Mouse (Mus musculus) T-cell, adult 2 months (primary cell): Measurements from ENCODE around the gene Selenbp2.
"Not testable (repeated sequence)": the region's sequence is repeated elsewhere in the genome, so short reads cannot be mapped to it uniquely, and the experiment has no call there.

ENCODE experiments used
- DNase-seq: peaks from one replicate; pipeline ENCODE4 v3.0.0; 2022; ENCODE audit warnings: low spot score

The Selenbp2 gene

GRCm38 (mm10) chr3:94693329-94693825, at the start of gene Selenbp2:
Gene Selenbp2, plus strand, starts transcription at chr3:94693556.
- DNase-seq: no peak

- no peak for DNase-seq
These were observed 44.4 kb upstream of the Selenbp2 start for GRCm38 (mm10) chr3:94648755-94649590.

- DNase-seq: no peak
These were observed 42.9 kb upstream of the Selenbp2 start for GRCm38 (mm10) chr3:94650409-94650808.

- not testable (repeated sequence) for DNase-seq
These were observed 39.4 kb upstream of the Selenbp2 start for GRCm38 (mm10) chr3:94653967-94654366.

- not testable (repeated sequence) for DNase-seq
These were observed 35.3 kb upstream of the Selenbp2 start for GRCm38 (mm10) chr3:94657852-94658739.

GRCm38 (mm10) chr3:94658740-94659095, 34.6 kb upstream of the Selenbp2 start, which contains the start of gene Tuft1:
Gene Tuft1, minus strand, starts transcription at chr3:94658872.
- DNase-seq: peak; percentile 88

GRCm38 (mm10) chr3:94659142-94659748, 34.1 kb upstream of the Selenbp2 start:
- DNase-seq: not testable (repeated sequence)

- not testable (repeated sequence) for DNase-seq
These were observed 32.5 kb upstream of the Selenbp2 start for GRCm38 (mm10) chr3:94660841-94661240.

- DNase-seq: not testable (repeated sequence)
These were observed 28.1 kb upstream of the Selenbp2 start for GRCm38 (mm10) chr3:94665060-94665802.

GRCm38 (mm10) chr3:94665896-94666295, 27.5 kb upstream of the Selenbp2 start:
- not testable (repeated sequence) for DNase-seq

- not testable (repeated sequence) for DNase-seq
These were observed 18.3 kb upstream of the Selenbp2 start for GRCm38 (mm10) chr3:94675101-94675500.

- no peak for DNase-seq
These were observed 14.0 kb upstream of the Selenbp2 start for GRCm38 (mm10) chr3:94679351-94679841.

GRCm38 (mm10) chr3:94680032-94680431, 13.3 kb upstream of the Selenbp2 start:
- not testable (repeated sequence) for DNase-seq

GRCm38 (mm10) chr3:94680783-94681182, 12.6 kb upstream of the Selenbp2 start:
- DNase-seq: no peak

GRCm38 (mm10) chr3:94683646-94684045, 9.7 kb upstream of the Selenbp2 start:
- DNase-seq: no peak

- DNase-seq: not testable (repeated sequence)
These were observed 7.2 kb upstream of the Selenbp2 start for GRCm38 (mm10) chr3:94685989-94686772.

GRCm38 (mm10) chr3:94688698-94689097, 4.7 kb upstream of the Selenbp2 start:
- DNase-seq: not testable (repeated sequence)

GRCm38 (mm10) chr3:94689195-94689594, 4.2 kb upstream of the Selenbp2 start:
- DNase-seq: not testable (repeated sequence)

- not testable (repeated sequence) for DNase-seq
These were observed 3.2 kb upstream of the Selenbp2 start for GRCm38 (mm10) chr3:94690162-94690561.

GRCm38 (mm10) chr3:94690616-94691247, 2.6 kb upstream of the Selenbp2 start:
- no peak for DNase-seq
